Mouse (Mus musculus): Measurements from ENCODE around the gene Mark1. TPM values are rescaled to one million over a fixed set of nuclear protein-coding genes. Genes with fewer than 3 reads are reported as not detected.

The Mark1 gene
- total RNA-seq, 1 experiment from 2014 or later: not detected

- ATAC-seq (ENCODE audit: extremely low read depth, insufficient number of reproducible peaks, low FRiP score, poor library complexity, severe bottlenecking): no peak
These were observed 30.0 kb downstream of the Mark1 start for GRCm38 (mm10) chr1:184969374-184969773.

GRCm38 (mm10) chr1:184965682-184966360 is 33.5 kb downstream of the Mark1 start:
- ATAC-seq (ENCODE audit: extremely low read depth, insufficient number of reproducible peaks, low FRiP score, poor library complexity, severe bottlenecking): no peak

GRCm38 (mm10) chr1:184963121-184963693 is 36.2 kb downstream of the Mark1 start:
- no peak for ATAC-seq (ENCODE audit: extremely low read depth, insufficient number of reproducible peaks, low FRiP score, poor library complexity, severe bottlenecking)

GRCm38 (mm10) chr1:184961853-184962252 is 37.5 kb downstream of the Mark1 start:
- no peak for ATAC-seq (ENCODE audit: extremely low read depth, insufficient number of reproducible peaks, low FRiP score, poor library complexity, severe bottlenecking)

- ATAC-seq (ENCODE audit: extremely low read depth, insufficient number of reproducible peaks, low FRiP score, poor library complexity, severe bottlenecking): no peak
These were observed 40.6 kb downstream of the Mark1 start for GRCm38 (mm10) chr1:184958818-184959217.

GRCm38 (mm10) chr1:184958388-184958787 is 41.0 kb downstream of the Mark1 start:
- ATAC-seq (ENCODE audit: extremely low read depth, insufficient number of reproducible peaks, low FRiP score, poor library complexity, severe bottlenecking): no peak

- no peak for ATAC-seq (ENCODE audit: extremely low read depth, insufficient number of reproducible peaks, low FRiP score, poor library complexity, severe bottlenecking)
These were observed 47.6 kb downstream of the Mark1 start for GRCm38 (mm10) chr1:184951758-184952157.

DNA sequence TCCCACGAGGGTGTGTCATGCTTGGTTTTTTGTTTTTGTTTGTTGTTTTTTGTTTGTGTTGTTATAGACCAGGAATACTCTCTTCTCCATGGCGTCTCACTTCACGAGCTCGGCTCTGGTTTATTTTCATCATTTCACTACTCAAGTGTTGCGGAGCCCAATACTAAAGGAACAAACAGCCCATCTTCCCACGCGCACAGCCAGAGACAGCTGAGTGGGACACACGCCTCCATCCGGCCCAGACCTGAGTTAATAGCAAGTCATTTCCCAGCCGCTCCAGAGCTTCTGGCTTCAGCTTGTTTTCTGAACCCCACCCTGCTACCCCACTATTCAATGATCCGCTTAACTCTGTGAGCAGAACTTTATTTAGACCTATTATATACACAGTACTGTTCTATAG is 48.3 kb downstream of the Mark1 start:
- ATAC-seq (ENCODE audit: extremely low read depth, insufficient number of reproducible peaks, low FRiP score, poor library complexity, severe bottlenecking): no peak

- ATAC-seq (ENCODE audit: extremely low read depth, insufficient number of reproducible peaks, low FRiP score, poor library complexity, severe bottlenecking): no peak
These were observed 61.3 kb downstream of the Mark1 start for GRCm38 (mm10) chr1:184938106-184938505.

GRCm38 (mm10) chr1:184935980-184936379 is 63.4 kb downstream of the Mark1 start:
- no peak for ATAC-seq (ENCODE audit: extremely low read depth, insufficient number of reproducible peaks, low FRiP score, poor library complexity, severe bottlenecking)

- ATAC-seq (ENCODE audit: extremely low read depth, insufficient number of reproducible peaks, low FRiP score, poor library complexity, severe bottlenecking): no peak
These were observed 63.9 kb downstream of the Mark1 start for GRCm38 (mm10) chr1:184935490-184935889.

GRCm38 (mm10) chr1:184931097-184931496 is 68.3 kb downstream of the Mark1 start:
- no peak for ATAC-seq (ENCODE audit: extremely low read depth, insufficient number of reproducible peaks, low FRiP score, poor library complexity, severe bottlenecking)

GRCm38 (mm10) chr1:184928382-184928781 is 71.0 kb downstream of the Mark1 start:
- no peak for ATAC-seq (ENCODE audit: extremely low read depth, insufficient number of reproducible peaks, low FRiP score, poor library complexity, severe bottlenecking)

GRCm38 (mm10) chr1:184927911-184928310 is 71.5 kb downstream of the Mark1 start:
- ATAC-seq (ENCODE audit: extremely low read depth, insufficient number of reproducible peaks, low FRiP score, poor library complexity, severe bottlenecking): no peak

- no peak for ATAC-seq (ENCODE audit: extremely low read depth, insufficient number of reproducible peaks, low FRiP score, poor library complexity, severe bottlenecking)
These were observed 76.5 kb downstream of the Mark1 start for GRCm38 (mm10) chr1:184922824-184923223.

DNA sequence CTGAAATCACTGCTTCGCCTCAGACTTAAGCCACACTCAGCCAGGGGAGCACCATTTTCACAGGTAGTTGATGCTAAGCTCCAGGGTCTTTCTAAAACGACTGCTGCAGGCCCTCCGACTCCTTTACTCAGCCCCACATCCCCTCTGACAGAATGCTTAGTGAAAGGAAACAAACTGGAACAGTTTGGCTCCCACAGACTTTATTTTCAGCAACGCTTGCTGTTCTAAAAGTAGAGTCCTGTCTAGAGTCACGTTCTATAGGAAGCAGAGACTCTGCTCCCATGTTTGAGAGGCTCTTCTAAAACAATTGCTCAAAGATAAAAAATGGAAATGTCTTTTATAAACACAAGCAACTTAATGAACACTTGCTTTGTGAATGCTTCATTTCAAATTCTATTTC is 79.3 kb downstream of the Mark1 start:
- ATAC-seq (ENCODE audit: extremely low read depth, insufficient number of reproducible peaks, low FRiP score, poor library complexity, severe bottlenecking): no peak

DNA sequence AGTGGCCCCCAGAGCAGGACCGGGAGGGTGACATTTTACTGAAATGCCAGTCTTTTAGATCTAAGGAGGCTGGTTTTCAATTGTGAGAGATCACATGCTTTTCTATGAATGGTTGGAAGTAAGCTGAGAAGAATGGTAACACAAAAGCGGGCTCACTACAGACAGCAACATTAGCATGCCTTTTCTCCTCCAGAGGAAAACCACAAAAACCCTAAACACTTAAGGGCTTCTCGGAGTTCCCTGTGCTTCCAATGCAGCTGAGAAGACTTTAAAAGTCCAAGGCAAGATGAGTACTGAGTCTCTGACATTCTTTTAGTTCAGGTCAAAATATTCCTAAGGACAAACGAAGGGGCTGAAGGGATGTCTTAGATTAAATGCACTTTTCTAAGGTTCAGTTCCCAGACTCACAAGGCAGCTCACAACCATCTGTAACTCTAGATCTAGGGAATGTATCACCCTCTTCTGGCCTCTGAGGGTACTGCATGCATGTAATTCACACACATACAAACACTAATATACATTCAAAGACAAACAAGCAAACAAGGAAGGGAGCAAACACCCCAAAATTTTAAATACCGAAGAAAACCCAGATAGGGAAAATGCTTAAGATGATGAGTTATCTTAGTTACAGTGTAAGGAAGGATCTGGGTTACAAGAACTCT is 81.0 kb downstream of the Mark1 start:
- ATAC-seq (ENCODE audit: extremely low read depth, insufficient number of reproducible peaks, low FRiP score, poor library complexity, severe bottlenecking): no peak

- no peak for ATAC-seq (ENCODE audit: extremely low read depth, insufficient number of reproducible peaks, low FRiP score, poor library complexity, severe bottlenecking)
These were observed 87.0 kb downstream of the Mark1 start for GRCm38 (mm10) chr1:184912336-184912735.

GRCm38 (mm10) chr1:184911861-184912260 is 87.5 kb downstream of the Mark1 start:
- no peak for ATAC-seq (ENCODE audit: extremely low read depth, insufficient number of reproducible peaks, low FRiP score, poor library complexity, severe bottlenecking)

DNA sequence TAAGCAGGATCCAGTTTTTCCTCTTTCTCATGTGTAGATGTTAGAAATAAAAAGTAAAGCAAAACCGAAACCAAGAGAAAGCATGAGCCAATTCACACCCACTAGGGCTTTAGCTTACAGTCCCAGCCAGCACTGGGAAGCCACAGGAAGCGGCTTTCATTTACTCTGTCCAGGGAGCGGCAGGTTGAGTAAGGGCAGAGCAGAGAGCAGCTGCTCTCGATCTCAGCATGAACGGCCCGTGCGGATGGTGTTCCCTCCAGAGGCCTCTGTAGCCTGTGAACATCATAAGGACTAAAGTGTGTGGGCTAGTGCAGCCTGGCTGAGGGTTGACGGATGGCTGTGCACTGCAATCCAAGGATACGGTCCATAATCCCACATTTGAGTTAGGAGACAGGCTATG is 90.8 kb downstream of the Mark1 start:
- ATAC-seq (ENCODE audit: extremely low read depth, insufficient number of reproducible peaks, low FRiP score, poor library complexity, severe bottlenecking): no peak
